Mouse (Mus musculus): ENCODE data around the gene Ndufa6.
"Not testable (repeated sequence)": the region's sequence is repeated elsewhere in the genome, so short reads cannot be mapped to it uniquely, and the experiment has no call there.

The Ndufa6 gene

DNA sequence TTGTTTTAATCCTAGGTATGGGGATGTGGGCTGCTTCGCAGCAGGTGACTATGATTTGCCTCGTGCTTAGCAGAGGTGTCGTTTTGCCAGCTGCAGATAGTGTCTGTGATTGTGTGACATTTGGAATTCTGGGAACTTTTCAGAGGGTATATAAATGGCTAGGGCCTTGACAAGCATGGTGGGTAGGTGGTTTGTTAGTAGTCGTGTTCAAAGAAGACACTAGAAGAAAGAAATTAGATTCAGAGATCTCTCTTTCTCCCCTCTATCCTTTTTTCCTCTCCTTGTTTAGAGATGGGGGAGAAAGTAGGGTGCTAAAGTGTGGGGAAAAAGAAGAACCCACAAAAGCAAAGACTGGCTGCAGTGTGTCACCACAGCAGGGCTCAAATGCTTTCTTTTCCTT lies 14.0 kb upstream of the Ndufa6 start:
- no peak for DNase-seq (ENCODE audit: low spot score in 2 of 2)

DNA sequence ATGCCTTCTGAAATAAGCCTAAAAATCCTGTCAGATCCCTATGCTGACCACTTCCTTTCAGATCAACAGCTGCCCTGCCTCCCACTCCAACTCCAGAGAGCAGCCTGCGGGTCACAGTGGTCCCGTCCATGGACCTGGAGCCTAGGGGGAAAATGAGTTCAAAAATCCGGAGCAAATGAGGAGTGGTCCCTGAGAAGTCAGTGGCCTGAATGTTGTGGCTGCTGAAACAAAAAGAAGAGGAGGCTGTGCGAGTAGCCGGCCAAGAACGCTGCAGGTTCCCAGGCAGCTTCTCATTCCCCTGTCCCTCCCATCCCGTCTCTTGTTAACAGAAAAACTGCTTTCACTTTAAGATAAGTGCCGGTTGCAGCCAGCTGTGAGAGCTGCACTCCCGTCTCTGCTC lies 10.4 kb upstream of the Ndufa6 start:
- not testable (repeated sequence) for DNase-seq (ENCODE audit: low spot score in 2 of 2)

DNA sequence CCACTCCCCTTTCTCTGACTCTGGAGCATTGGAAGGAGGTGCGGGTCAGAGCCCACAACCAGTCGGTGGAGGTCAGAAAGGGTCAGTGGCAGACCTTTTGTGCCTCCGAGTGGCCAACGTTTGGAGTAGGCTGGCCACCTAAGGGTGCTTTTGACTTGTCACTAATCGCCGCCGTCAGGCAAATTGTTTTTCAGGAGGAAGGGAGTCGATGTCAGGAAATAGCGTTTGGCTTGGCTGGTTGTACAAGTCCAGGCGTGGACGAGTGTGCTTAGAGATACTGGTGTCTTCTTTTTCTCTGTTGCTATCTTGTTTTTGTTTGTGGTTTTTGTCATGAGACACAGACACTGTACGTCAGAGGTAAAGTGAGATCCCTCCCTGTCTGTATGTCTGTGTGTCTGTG lies 9.7 kb upstream of the Ndufa6 start:
- DNase-seq (ENCODE audit: low spot score in 2 of 2): not testable (repeated sequence)

- no peak for DNase-seq (ENCODE audit: low spot score in 2 of 2)
Observed at GRCm38 (mm10) chr15:82362234-82362633, 8.1 kb upstream of the Ndufa6 start.

- no peak for DNase-seq (ENCODE audit: low spot score in 2 of 2)
Observed at GRCm38 (mm10) chr15:82361459-82362018, 7.4 kb upstream of the Ndufa6 start.

GRCm38 (mm10) chr15:82358431-82359260 lies 4.5 kb upstream of the Ndufa6 start:
- no peak for DNase-seq (ENCODE audit: low spot score in 2 of 2)

DNA sequence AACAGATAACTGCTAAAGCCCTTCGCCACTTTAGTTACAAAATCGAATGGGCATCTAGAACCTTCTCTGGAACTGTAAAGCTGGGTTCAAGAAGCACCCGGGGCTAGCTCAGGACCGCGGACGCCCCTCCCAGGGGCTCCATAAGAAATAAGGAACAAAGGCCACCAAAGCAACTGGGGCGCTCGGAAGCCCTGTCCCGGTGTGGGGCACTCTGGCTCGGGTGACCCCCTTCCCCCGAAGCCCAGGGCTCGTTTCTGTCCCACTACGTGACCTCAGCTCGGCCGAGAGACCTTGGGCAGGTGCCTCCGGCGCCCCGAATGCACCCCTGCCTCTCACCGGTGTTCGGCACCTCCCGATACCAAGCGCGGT lies 393 bp downstream of the Ndufa6 start:
- DNase-seq (ENCODE audit: low spot score in 2 of 2): no peak

DNA sequence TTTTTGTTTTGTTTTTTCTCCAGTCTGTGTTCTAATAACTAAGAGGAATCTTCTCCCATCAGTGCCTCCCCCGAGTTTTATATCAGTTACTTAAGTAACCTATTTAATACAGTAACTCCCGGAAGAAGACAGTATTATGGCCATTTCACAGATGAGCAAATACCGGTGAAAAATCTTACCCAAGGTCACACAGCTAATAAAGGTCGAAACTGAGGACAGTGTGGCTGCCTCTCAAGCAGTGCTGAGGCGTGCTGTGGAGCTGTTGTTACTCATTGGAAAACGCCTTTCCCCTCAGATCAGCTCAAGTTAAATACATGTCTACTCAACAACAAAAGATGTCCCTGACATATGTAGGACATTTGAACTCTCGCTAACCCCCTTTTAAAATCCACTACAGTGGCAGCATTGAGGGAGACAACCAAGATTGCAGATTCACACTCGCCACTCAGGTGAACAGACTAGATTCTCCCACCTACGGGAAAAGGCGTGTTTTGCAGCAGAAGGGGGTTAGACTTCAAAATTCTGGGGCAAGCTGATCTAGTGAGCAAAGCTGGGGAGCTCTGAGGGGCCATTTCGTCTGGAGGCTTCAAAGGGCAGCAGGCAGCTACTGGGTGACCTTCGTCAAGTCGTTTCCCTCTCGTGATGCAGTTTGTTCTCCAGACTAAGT lies 911 bp downstream of the Ndufa6 start:
- peak in 1 of 2 experiments; percentile 22 for DNase-seq (ENCODE audit: low spot score in 2 of 2)

DNA sequence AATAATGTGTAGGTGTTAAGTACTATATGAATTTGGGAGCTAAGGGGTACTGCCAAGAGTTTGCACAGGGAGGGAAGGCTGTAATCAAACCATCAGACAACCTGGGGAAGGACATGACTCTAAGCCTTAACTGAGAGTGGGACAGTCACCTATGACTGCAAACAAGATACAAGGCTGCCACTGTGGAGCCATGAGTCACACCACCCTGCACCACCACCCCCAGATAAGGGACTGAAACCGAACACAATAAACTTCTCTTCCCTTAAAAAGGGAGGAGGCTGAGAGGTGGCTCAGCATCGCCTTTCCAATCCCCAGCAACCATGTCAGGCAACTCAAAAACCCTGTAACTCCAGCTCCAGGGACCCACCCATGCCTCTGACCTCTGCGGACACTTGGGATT lies 2.6 kb downstream of the Ndufa6 start:
- DNase-seq (ENCODE audit: low spot score in 2 of 2): no peak

- DNase-seq (ENCODE audit: low spot score in 2 of 2): no peak
Observed at GRCm38 (mm10) chr15:82350349-82350748, 3.8 kb downstream of the Ndufa6 start.

DNA sequence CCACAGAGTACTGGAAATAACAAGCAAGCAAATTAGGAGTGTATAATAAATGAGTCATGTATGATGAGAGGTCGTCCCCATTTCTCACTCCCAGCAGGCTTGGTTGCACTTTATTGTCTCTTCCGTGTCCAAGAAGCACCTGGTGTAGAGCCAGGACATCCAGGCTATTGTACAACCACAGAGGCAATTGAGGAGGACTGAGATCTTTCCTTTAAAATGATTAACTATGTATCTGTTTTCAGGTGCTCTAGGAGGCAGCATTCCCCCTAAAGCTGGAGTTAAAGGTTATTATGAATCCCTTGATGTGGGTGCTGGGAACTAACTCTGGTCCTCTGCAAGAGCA lies 5.2 kb downstream of the Ndufa6 start:
- no peak for DNase-seq (ENCODE audit: low spot score in 2 of 2)

DNA sequence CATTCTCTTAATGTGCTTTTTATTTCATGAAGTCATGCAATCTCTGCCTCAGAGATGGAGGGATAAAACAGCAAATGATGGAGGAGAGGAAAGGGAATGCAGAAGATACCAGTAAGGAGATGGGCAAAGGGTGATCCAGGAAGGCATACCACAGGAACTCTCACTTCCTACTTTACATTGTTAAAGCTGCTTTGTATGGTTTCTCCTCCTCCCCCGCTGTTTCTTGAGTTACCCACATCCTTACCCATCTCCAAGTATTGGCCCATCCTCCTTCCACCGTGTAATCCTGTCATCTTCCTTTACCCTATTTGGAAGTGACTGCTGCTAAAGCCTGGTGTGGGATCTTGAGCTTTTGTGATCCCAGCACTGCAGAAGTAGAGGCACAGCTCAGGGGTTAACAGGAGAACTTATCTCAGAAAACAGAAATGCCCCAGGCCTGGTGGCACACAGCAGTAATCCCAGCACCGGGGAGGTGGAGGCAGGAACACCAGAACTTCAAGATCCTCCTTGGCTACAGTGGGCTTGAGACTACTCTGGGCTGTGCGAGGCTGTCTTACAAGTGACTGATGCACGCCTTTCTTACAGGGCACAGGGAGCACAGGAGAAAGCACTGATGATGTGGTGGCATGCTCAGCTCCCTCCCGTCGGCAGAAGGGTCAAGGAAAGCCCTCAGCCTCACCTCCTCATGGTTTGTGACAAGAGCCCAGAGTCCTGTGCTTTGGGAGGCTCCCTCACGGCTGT lies 5.7 kb downstream of the Ndufa6 start:
- DNase-seq (ENCODE audit: low spot score in 2 of 2): no peak

- no peak for DNase-seq (ENCODE audit: low spot score in 2 of 2)
Observed at GRCm38 (mm10) chr15:82347852-82348251, 6.3 kb downstream of the Ndufa6 start.

GRCm38 (mm10) chr15:82347303-82347676 lies 6.8 kb downstream of the Ndufa6 start:
- DNase-seq (ENCODE audit: low spot score in 2 of 2): no peak

GRCm38 (mm10) chr15:82346580-82347302 lies 7.4 kb downstream of the Ndufa6 start:
- DNase-seq (ENCODE audit: low spot score in 2 of 2): no peak

DNA sequence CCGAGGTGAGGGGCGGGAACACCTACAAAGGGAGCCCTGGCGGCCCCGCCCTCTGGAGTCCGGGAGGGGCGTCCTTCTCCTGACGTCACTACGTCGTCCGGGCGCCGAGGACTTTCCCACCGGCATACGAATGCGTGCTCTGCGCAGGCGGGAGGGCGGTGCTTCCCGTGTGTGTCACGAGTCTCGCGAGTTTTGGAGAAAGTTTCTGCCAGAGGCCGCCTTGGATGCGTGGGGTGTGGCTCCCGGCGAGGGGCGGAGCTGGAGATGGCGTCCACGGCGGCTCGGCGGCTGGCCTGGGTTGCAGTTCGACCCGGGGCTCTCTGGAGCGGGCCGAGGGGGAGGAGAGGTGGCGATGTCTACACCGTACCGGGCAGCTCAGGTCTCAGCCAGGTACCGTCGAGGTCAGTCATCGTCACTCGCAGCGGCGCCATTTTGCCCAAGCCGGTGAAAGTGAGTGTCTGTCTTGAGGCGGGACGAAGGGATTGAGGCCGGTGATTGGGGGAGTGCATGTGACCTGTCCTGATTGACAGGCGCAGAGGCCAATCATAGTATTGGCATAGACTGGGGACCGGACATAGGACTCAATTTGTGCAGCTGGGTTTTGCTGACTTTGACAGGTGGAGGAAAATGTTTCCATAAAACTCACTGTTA lies 8.2 kb downstream of the Ndufa6 start:
- DNase-seq (ENCODE audit: low spot score in 2 of 2): peak; percentile 98 to 99

DNA sequence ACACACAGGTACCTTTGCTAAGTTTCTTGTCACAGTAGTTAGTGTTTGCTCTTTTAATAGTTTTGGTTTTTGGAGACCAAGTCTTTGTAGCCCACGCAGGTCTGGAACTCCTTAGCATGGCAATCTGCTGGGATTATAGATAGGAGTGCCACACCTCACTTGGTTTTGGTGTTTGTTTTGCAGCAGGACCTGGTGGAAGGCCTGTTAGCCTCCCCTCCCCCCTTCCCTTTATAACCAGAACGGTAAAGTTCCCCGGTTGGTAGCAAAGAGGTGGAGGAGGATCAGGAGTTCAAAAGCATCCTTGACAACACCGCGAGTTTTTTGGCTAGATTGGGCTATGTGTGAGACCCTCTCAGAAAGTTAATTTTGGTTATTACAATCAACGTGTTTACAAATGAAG lies 9.2 kb downstream of the Ndufa6 start:
- no peak for DNase-seq (ENCODE audit: low spot score in 2 of 2)

- DNase-seq (ENCODE audit: low spot score in 2 of 2): no peak
Observed at GRCm38 (mm10) chr15:82343368-82344287, 10.5 kb downstream of the Ndufa6 start.

GRCm38 (mm10) chr15:82342543-82342935 lies 11.6 kb downstream of the Ndufa6 start:
- no peak for DNase-seq (ENCODE audit: low spot score in 2 of 2)

Data from right cerebral cortex, adult 2 months (tissue).